Mouse (Mus musculus): ENCODE measurements around the gene Tmem106c. TPM values are rescaled to one million over a fixed set of nuclear protein-coding genes. Genes with fewer than 3 reads are reported as not detected.

The Tmem106c gene
- polyA plus RNA-seq, 1 experiment = 0.37 TPM

- Histone ChIP-seq H3K27me3 (ENCODE audit: control insufficient read depth) (peaks cover 98% of the 10 kb centered on the region), H3K9me3 (ENCODE audit: control insufficient read depth, low read length) (no peaks in the 10 kb centered on the region; the same call in 1 of the 2 replicates), H3K4me1 (ENCODE audit: control insufficient read depth) (no peaks in the 10 kb centered on the region), H3K4me3 (replicated peaks) (no peak overlapping the region), H3K36me3 (ENCODE audit: control insufficient read depth) (no peaks in the 10 kb centered on the region)
- TF ChIP-seq TAL1 (IDR thresholded peaks at IDR 0.05; ENCODE audit: low read length) = no peak
- TF ChIP-seq GATA1 (IDR thresholded peaks at IDR 0.05; ENCODE audit: low read length) = no peak
Measured at GRCm38 (mm10) chr15:98002113-98002990, 38.4 kb downstream of the Tmem106c start.

DNA sequence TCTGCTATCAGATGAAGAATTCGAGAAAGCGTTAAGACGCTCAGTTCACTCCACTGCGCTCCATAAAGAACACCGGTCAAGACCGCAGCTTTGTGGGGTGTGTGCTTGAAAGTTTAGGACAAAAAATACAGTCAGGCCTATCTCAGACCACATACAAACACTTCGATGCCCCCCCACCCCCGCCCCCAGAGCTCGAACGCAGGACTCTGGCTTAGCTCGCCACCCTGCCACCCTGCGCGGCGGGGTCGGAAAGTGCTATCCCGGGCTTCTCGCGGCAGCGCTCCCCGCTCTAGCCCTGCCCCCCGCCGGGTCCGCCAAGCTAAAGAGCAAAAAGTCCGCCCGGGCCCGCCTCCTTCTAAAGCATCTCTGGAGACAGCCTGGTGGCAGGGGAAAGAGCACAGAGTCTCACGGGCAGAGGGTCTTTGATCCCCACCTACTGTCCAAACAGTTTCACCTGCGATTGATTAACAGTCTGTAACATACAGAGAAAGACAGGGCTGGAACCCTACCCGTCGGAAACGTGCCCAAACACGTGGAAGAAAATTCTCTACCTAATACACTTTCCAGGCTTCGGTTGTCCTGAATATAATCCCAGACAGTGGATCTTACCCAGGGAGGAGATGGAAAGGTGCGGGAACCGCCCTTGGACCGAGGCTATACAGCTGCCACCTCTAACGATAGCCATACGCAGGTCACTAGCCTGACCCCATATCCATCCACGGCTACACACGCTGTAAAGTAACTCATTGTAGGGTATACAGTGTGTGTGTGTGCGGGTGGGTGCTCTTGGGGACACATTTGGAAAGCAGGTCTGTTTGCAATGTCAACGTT, 39.2 kb downstream of the Tmem106c start:
- Histone ChIP-seq H3K4me3 (replicated peaks) (no peak overlapping the region), H3K36me3 (ENCODE audit: control insufficient read depth) (no peaks in the 10 kb centered on the region), H3K4me1 (ENCODE audit: control insufficient read depth) (no peaks in the 10 kb centered on the region), H3K9me3 (ENCODE audit: control insufficient read depth, low read length) (no peaks in the 10 kb centered on the region; the same call in 1 of the 2 replicates), H3K27me3 (ENCODE audit: control insufficient read depth) (peaks cover 99% of the 10 kb centered on the region)
- TF ChIP-seq TAL1 (IDR thresholded peaks at IDR 0.05; ENCODE audit: low read length) (no peak), GATA1 (IDR thresholded peaks at IDR 0.05; ENCODE audit: low read length) (no peak)

DNA sequence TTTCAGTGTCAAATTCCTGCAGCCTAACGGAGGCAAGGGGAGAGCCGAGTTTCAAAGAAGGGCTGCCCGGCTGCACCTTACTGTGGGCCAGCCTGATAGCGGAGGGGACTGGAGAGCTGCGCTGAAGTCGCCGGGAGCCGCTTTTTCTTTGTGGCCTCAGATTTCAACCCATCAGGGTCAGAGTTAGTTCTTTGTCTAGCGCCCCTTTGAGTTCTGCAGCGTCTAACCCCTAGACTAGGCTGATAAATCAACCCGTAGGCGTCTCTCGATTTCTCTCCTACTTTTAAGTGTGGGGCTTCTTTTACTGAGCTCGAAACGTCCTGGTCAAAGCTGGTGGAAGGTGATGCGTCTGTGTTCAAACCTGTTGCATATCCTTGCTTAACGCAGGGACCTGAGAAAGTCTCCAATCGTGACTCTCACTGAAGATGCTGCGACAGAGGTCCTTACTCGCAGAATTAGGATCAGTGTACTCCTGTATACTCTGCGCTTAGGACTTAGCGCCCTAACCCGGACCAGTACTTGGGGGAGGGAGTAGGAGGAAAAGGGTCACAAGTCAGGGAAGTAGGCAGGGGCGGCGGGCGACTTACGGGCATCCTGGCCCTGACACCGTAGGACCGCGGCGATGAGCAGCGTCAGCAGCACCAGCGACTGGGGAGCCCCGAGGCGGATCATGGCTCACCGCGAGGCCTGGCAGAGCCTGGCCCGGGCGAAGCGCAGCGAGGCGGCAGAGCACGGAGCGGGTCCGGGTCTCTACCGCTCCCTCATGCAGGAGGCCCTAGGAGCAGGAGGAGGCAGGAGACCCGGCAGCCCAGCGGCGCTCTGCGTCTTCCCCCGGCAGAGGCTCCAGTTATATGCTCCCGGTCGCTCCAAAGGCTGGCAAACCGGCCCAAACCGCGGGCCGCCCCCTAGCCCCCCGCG, 40.1 kb downstream of the Tmem106c start, which contains the start of gene Col2a1:
Col2a1 (minus strand) TSS at position 874 of the 918 bp plus-strand sequence.
- no peak for TF ChIP-seq GATA1 (IDR thresholded peaks at IDR 0.05; ENCODE audit: low read length)
- no peak for TF ChIP-seq TAL1 (IDR thresholded peaks at IDR 0.05; ENCODE audit: low read length)
- H3K9me3 ChIP-seq (ENCODE audit: control insufficient read depth, low read length) = no peaks in the 10 kb centered on the region; the same call in 1 of the 2 replicates
- no peak within 1 kb of the TSS for H3K4me3 ChIP-seq (replicated peaks)
- peaks cover 97% of the 10 kb centered on the region for H3K27me3 ChIP-seq (ENCODE audit: control insufficient read depth)
- no peaks in the 10 kb centered on the region for H3K4me1 ChIP-seq (ENCODE audit: control insufficient read depth)
- H3K36me3 ChIP-seq (ENCODE audit: control insufficient read depth) = no peaks in the 10 kb centered on the region

- H3K36me3 ChIP-seq (ENCODE audit: control insufficient read depth) = no peaks in the 10 kb centered on the region
- H3K4me3 ChIP-seq (replicated peaks) = no peak overlapping the region
Measured at GRCm38 (mm10) chr15:98004740-98005159, 40.8 kb downstream of the Tmem106c start.

GRCm38 (mm10) chr15:98005181-98005580, 41.2 kb downstream of the Tmem106c start:
- TF ChIP-seq GATA1 (IDR thresholded peaks at IDR 0.05; ENCODE audit: low read length) = no peak
- no peak for TF ChIP-seq TAL1 (IDR thresholded peaks at IDR 0.05; ENCODE audit: low read length)

More at GRCm38 (mm10) chr15:98004740-98005159, 40.8 kb downstream of the Tmem106c start:
- Histone ChIP-seq H3K4me1 (ENCODE audit: control insufficient read depth) (no peaks in the 10 kb centered on the region), H3K9me3 (ENCODE audit: control insufficient read depth, low read length) (no peaks in the 10 kb centered on the region; the same call in 1 of the 2 replicates), H3K27me3 (ENCODE audit: control insufficient read depth) (peaks cover 94% of the 10 kb centered on the region)
- TF ChIP-seq TAL1 (IDR thresholded peaks at IDR 0.05; ENCODE audit: low read length) (no peak), GATA1 (IDR thresholded peaks at IDR 0.05; ENCODE audit: low read length) (no peak)

GRCm38 (mm10) chr15:98012810-98013209, 48.8 kb downstream of the Tmem106c start:
- no peak for TF ChIP-seq TAL1 (IDR thresholded peaks at IDR 0.05; ENCODE audit: low read length)
- TF ChIP-seq GATA1 (IDR thresholded peaks at IDR 0.05; ENCODE audit: low read length) = no peak
- Histone ChIP-seq H3K9me3 (ENCODE audit: control insufficient read depth, low read length) (no peaks in the 10 kb centered on the region), H3K4me3 (replicated peaks) (no peak overlapping the region), H3K27me3 (ENCODE audit: control insufficient read depth) (peaks cover 25% of the 10 kb centered on the region), H3K36me3 (ENCODE audit: control insufficient read depth) (no peaks in the 10 kb centered on the region), H3K4me1 (ENCODE audit: control insufficient read depth) (no peaks in the 10 kb centered on the region)

More at GRCm38 (mm10) chr15:98005181-98005580, 41.2 kb downstream of the Tmem106c start:
- Histone ChIP-seq H3K36me3 (ENCODE audit: control insufficient read depth) (no peaks in the 10 kb centered on the region), H3K27me3 (ENCODE audit: control insufficient read depth) (peaks cover 90% of the 10 kb centered on the region), H3K4me1 (ENCODE audit: control insufficient read depth) (no peaks in the 10 kb centered on the region), H3K9me3 (ENCODE audit: control insufficient read depth, low read length) (no peaks in the 10 kb centered on the region; the same call in 1 of the 2 replicates), H3K4me3 (replicated peaks) (no peak overlapping the region)

DNA sequence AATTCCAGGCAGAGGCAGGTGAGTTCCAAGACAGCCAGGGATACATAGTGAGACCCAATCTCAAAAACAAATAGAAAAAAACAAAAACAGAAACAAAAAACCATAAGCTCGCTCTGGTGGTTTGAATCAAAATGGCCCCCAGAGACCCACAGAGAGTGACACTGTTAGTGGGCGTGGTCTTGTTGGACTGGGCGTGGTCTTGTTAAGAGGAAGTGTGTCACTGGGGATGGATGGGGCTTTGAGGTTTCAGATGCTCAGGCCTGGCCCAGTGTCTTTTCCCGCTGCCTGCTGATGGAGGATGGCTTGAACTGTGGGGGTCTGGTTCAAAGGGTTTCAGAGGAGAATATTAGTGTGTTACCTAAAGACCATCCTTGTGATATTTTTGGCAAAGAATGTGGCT, 53.9 kb downstream of the Tmem106c start:
- H3K4me3 ChIP-seq (replicated peaks) = no peak overlapping the region
- no peaks in the 10 kb centered on the region for H3K27me3 ChIP-seq (ENCODE audit: control insufficient read depth)
- no peaks in the 10 kb centered on the region for H3K4me1 ChIP-seq (ENCODE audit: control insufficient read depth)
- no peaks in the 10 kb centered on the region for H3K9me3 ChIP-seq (ENCODE audit: control insufficient read depth, low read length)
- no peaks in the 10 kb centered on the region for H3K36me3 ChIP-seq (ENCODE audit: control insufficient read depth)
- TF ChIP-seq GATA1 (IDR thresholded peaks at IDR 0.05; ENCODE audit: low read length) (no peak), TAL1 (IDR thresholded peaks at IDR 0.05; ENCODE audit: low read length) (no peak)

GRCm38 (mm10) chr15:98019047-98019446, 55.0 kb downstream of the Tmem106c start:
- H3K36me3 ChIP-seq (ENCODE audit: control insufficient read depth) = no peaks in the 10 kb centered on the region
- H3K4me3 ChIP-seq (replicated peaks) = no peak overlapping the region
- TF ChIP-seq TAL1 (IDR thresholded peaks at IDR 0.05; ENCODE audit: low read length) (no peak), GATA1 (IDR thresholded peaks at IDR 0.05; ENCODE audit: low read length) (no peak)
- no peaks in the 10 kb centered on the region for H3K4me1 ChIP-seq (ENCODE audit: control insufficient read depth)
- H3K27me3 ChIP-seq (ENCODE audit: control insufficient read depth) = no peaks in the 10 kb centered on the region
- no peaks in the 10 kb centered on the region for H3K9me3 ChIP-seq (ENCODE audit: control insufficient read depth, low read length)

Other genes with a start within 250 kb of the Tmem106c start
- gene Endou, start 232.9 kb upstream of the Tmem106c start, polyA plus RNA-seq (2012) = not detected in 2 replicates
- 0.04 TPM in 1 of 2 replicates, not detected in the other for gene Rapgef3, start 196.2 kb upstream of the Tmem106c start, polyA plus RNA-seq (2012)
- 32.7 and 39.5 TPM in 2 replicates for gene Slc48a1, start 185.7 kb upstream of the Tmem106c start, polyA plus RNA-seq (2012)
- gene Hdac7, start 119.7 kb upstream of the Tmem106c start, polyA plus RNA-seq (2012) = 0.45 and 0.62 TPM in 2 replicates
- not detected in 2 replicates for gene Vdr, start 53.6 kb upstream of the Tmem106c start, polyA plus RNA-seq (2012)
- gene Col2a1, start 40.5 kb downstream of the Tmem106c start, polyA plus RNA-seq (2012) = not detected in 2 replicates
- 2.4 and 3.1 TPM in 2 replicates for gene Pfkm, start 128.4 kb downstream of the Tmem106c start, polyA plus RNA-seq (2012)
- gene Senp1, start 129.5 kb downstream of the Tmem106c start, polyA plus RNA-seq (2012) = 0.71 and 1.0 TPM in 2 replicates
- 0.42 and 0.43 TPM in 2 replicates for gene Asb8, start 201.4 kb downstream of the Tmem106c start, polyA plus RNA-seq (2012)
- gene Ccdc184, start 203.0 kb downstream of the Tmem106c start, polyA plus RNA-seq (2012) = not detected in 2 replicates
- gene Olfr288, start 231.3 kb downstream of the Tmem106c start, polyA plus RNA-seq (2012) = not detected in 2 replicates

All from erythroblast, embryonic 14.5 days (primary cell).